Mouse (Mus musculus) G1E (cell line): ENCODE data around the gene Gm26602. TPM values are rescaled to one million over a fixed set of nuclear protein-coding genes. Genes with fewer than 3 reads are reported as not detected.
A peak's percentile ranks its signal among the peaks of the same experiment; 100 is the strongest.

ENCODE experiments used
- ATAC-seq: 2 replicates; pipeline ENCODE4 v1.8.0; 2016; ENCODE audit warnings: mild to moderate bottlenecking; ENCODE audit not compliant: insufficient number of reproducible peaks, poor library complexity, low FRiP score, severe bottlenecking; ENCODE audit errors: extremely low read depth
- DNase-seq: peaks from one replicate; pipeline ENCODE4 v3.0.0; 2012; ENCODE audit warnings: low spot score
- H3K27me3 ChIP-seq: 2 replicates; pipeline ENCODE4 v1.6.1; 2012; ENCODE audit warnings: mild to moderate bottlenecking, low read length, inconsistent platforms; ENCODE audit not compliant: insufficient read depth
- H3K36me3 ChIP-seq: replicated peaks from 2 replicates; pipeline ENCODE3; 2012; ENCODE audit warnings: mild to moderate bottlenecking, inconsistent platforms
- H3K4me1 ChIP-seq: 2 replicates; pipeline ENCODE4 v1.6.1; 2012; ENCODE audit warnings: low read depth, low read length, inconsistent platforms, mixed read lengths; ENCODE audit not compliant: insufficient read depth
- H3K4me3 ChIP-seq: 2 replicates; pipeline ENCODE4 v1.5.1; 2012; ENCODE audit warnings: low read depth, mild to moderate bottlenecking, inconsistent platforms, low read length, moderate library complexity, mixed read lengths
- H3K9me3 ChIP-seq: replicated peaks from 2 replicates; pipeline ENCODE4 v1.6.1; 2012; ENCODE audit warnings: inconsistent platforms
- CTCF ChIP-seq: IDR thresholded peaks from 2 replicates; pipeline ENCODE4 v1.5.1; 2012; ENCODE audit warnings: low read depth, low read length, inconsistent platforms, mixed read lengths
- GATA1 ChIP-seq: IDR thresholded peaks from 2 replicates; pipeline ENCODE4 v1.6.1; 2012; ENCODE audit warnings: borderline replicate concordance, low read length, inconsistent platforms, mixed read lengths
- GATA2 ChIP-seq: IDR thresholded peaks from 2 replicates; pipeline ENCODE4 v1.6.1; 2012; ENCODE audit warnings: low read depth, low read length, inconsistent platforms, borderline replicate concordance
- POLR2AphosphoS5 ChIP-seq: IDR thresholded peaks from 2 replicates; pipeline ENCODE4 v1.6.1; 2012; ENCODE audit warnings: low read depth, low read length, inconsistent platforms; ENCODE audit not compliant: insufficient replicate concordance
- TAL1 ChIP-seq: conservative IDR thresholded peaks from 2 replicates; pipeline ENCODE4 v1.6.1; 2012; ENCODE audit warnings: low read depth, low read length, inconsistent platforms, mixed read lengths
- polyA plus RNA-seq: library from polyadenylated mRNA; stranded (reverse); fragments of >175 nt; gene quantifications from 2 replicates; pipeline ENCODE4 v1.2.3, GENCODE M21; 2012
- total RNA-seq, 2 experiments: library from RNA; stranded (forward) in 1 of 2; stranded (reverse) in 1 of 2; fragments of 200-1000 nt in 1 of 2; fragments of >200 nt in 1 of 2; fragmentation: Nextera tagmentation in 1 of 2; gene quantifications; 2 replicates each; pipeline ENCODE4 v1.2.3; 2014 to 2017

Gm26602 gene
- total and polyA plus RNA-seq, 3 experiments: 0.41 TPM; not detected in 2

DNA sequence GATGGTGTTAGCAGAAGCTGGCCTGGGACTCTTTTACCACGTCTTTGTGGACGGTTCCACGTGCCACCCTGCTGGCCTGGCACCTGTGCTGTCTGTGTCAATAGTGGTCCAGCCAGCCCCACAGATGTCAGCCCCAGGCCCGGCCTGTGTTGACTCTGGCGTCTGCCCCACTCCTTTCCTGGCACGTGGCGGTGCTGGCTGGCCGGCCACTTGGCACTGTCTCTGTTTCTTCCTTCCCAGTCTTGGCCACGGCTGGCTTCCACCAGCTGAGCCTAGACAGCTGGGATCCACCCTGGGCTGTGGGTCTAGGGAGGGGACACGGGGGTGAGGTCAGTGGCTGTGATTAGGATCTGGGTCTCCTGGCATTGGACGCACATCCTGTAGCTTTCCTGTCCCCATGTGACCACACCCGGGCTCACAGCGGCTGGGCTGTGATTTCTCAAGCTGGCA, 23.6 kb downstream of the Gm26602 start:
- no peak for DNase-seq
- H3K4me1 ChIP-seq: peaks cover 96% of the 10 kb centered on the region
- TF ChIP-seq GATA2 (no peak), CTCF (no peak), GATA1 (no peak), TAL1 (no peak), POLR2AphosphoS5 (no peak)
- H3K4me3 ChIP-seq: peak overlapping the region; percentile 33; the same call in 1 of the 2 replicates
- H3K9me3 ChIP-seq: no peaks in the 10 kb centered on the region
- ATAC-seq: no peak
- H3K36me3 ChIP-seq: peaks cover 100% of the 10 kb centered on the region
- no peaks in the 10 kb centered on the region for H3K27me3 ChIP-seq

DNA sequence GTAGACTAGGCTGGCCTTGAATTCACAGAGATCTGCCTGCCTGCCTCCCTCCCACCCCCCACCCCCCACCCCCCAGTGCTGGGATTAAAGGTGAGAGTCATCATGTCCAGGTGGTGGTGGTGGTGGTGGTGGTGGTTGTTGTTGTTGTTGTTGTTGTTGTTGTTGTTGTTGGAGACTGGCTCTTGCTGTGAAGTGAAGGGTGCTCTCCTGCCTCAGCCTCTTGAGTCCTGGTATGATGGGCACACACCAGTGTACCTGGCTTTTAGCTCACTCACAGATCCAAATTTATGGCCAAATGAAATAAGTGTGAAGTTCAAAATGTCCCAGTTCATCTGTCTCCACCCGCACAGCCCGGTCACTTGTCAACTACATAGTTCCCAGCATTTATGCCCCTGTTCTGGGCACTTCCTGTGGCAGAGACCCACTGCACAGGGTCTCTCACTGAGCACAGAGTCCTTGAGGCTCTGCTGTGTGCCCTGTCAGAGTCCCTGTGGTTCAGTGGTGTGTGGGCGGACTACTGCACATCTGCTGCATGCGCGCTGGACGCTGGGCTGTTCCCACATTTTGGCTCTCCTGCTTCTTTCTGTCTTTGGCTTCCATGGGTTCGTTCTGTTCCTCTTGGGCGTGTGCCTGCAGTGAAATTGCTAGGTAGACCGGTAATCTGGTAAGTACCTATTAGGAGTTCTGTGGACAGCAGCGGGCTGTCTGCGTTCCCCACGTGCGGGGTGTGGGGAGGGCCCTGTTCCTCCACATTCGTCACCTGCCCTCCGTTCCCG, 24.3 kb downstream of the Gm26602 start:
- Histone ChIP-seq H3K9me3 (no peaks in the 10 kb centered on the region), H3K27me3 (no peaks in the 10 kb centered on the region), H3K4me1 (peaks cover 96% of the 10 kb centered on the region), H3K36me3 (peaks cover 100% of the 10 kb centered on the region), H3K4me3 (no peak overlapping the region)
- no peak for DNase-seq
- TF ChIP-seq GATA2: no peak
- TF ChIP-seq TAL1: no peak
- no peak for TF ChIP-seq POLR2AphosphoS5
- TF ChIP-seq GATA1: no peak
- no peak for TF ChIP-seq CTCF
- ATAC-seq: no peak; the same call in 1 of the 2 replicates

DNA sequence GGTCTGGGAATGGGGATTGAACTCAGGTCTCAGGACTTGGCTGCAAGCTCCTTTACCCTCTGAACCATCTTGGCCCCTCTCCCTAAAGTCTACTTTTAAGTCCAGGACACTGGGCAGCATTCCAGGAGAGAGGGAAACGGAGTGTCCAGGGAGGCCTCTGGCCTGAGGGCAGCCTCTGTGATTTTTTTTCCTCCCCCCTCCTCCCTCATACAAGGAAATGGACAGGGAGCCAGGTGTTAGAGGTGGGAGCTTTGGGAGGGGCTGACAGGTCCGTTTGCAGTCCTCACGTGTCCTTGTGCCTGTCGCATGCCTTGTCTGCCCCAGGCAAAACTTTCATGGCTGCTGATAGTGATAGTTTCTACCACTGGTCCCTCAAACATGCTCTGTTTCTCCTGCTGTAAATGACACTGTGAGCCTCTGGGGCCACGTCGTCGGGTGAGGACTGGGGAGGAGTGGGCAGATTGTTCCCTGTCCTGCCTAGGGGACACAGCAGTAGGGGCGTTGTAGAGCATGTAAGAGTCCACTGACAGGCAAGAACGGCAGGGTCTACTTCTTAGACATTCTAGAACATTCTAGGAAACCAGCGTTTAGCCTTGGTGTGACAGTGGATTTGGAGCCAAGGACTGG, 25.7 kb downstream of the Gm26602 start:
- H3K36me3 ChIP-seq: peaks cover 100% of the 10 kb centered on the region
- no peaks in the 10 kb centered on the region for H3K9me3 ChIP-seq
- no peak overlapping the region for H3K4me3 ChIP-seq
- H3K27me3 ChIP-seq: no peaks in the 10 kb centered on the region
- peaks cover 96% of the 10 kb centered on the region for H3K4me1 ChIP-seq
- DNase-seq (no peak), ATAC-seq (no peak)
- TF ChIP-seq CTCF (no peak), POLR2AphosphoS5 (no peak), GATA1 (no peak), TAL1 (no peak), GATA2 (no peak)

DNA sequence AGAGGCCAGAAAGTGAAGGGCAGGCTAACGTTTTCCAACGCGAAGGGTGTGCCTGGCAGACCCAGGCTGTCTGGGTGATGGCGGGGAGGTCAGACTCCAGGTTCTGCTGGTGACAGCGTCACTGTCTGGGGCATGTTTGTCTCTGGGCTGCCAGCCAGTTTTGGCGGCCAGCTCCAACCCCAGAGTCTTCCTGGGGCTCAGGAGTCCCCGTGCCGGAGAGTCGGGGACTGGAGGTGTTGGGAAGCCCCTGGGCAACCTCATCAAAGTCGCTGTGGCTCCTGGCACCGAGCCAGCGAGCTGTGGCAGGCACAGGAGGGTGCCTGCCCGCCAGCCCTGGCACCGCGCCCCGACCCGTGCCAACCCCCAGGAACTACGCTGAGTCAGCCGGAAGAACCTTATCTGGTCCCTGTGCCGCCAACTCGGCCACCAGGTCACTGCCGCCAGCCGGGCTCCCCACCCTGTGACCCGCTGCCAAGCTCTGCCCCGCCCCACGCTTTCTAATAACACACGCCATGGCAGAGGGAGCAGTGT, 26.3 kb downstream of the Gm26602 start:
- TF ChIP-seq GATA1: no peak
- no peak for TF ChIP-seq POLR2AphosphoS5
- TF ChIP-seq CTCF: no peak
- TF ChIP-seq TAL1: no peak
- no peak for TF ChIP-seq GATA2
- DNase-seq (peak; percentile 59), ATAC-seq (no peak)
- H3K27me3 ChIP-seq: no peaks in the 10 kb centered on the region
- H3K4me3 ChIP-seq: peak overlapping the region; percentile 31; the same call in 1 of the 2 replicates
- H3K9me3 ChIP-seq: no peaks in the 10 kb centered on the region
- peaks cover 96% of the 10 kb centered on the region for H3K4me1 ChIP-seq
- H3K36me3 ChIP-seq: peaks cover 100% of the 10 kb centered on the region

DNA sequence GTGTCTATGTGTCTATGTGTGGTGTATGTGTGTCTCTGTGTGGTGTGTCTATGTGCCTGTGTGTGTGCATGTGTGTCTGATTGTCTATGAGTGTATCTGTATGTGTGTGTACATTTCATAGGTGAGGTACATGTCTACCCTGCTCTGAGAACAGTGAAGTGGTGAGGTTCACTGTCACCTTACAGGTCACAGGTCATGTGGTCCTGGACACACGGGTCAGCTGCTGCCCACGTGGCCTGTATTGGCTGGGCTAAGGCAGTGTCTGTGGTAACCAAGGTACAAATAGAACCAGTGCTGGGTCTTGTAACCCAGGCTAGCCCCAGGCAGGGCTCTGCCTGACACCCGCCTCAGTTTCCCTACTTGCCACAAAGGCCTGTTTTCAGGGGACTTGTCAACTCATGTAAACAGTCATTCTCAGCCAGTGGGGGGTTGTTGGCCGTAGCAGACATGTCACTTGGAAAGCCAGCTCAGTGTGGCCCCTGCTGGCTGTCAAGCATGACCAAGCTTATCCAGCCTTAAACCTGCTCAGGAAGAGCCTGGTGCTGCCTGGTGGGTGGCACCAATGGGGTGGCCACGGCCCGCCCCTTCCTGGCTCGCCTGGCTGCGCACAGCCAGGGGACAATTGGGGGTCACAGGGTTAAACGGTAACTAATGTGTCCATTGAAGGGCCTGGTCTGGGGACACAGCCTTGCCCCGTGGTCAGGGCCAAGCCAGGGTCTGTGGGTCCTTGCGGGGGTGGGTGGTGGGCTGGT, 27.3 kb downstream of the Gm26602 start:
- Histone ChIP-seq H3K9me3 (no peaks in the 10 kb centered on the region), H3K4me1 (peaks cover 97% of the 10 kb centered on the region), H3K36me3 (peaks cover 100% of the 10 kb centered on the region), H3K27me3 (no peaks in the 10 kb centered on the region), H3K4me3 (no peak overlapping the region)
- ATAC-seq (no peak), DNase-seq (no peak)
- TF ChIP-seq GATA2 (no peak), CTCF (no peak), POLR2AphosphoS5 (no peak), GATA1 (no peak), TAL1 (no peak)

DNA sequence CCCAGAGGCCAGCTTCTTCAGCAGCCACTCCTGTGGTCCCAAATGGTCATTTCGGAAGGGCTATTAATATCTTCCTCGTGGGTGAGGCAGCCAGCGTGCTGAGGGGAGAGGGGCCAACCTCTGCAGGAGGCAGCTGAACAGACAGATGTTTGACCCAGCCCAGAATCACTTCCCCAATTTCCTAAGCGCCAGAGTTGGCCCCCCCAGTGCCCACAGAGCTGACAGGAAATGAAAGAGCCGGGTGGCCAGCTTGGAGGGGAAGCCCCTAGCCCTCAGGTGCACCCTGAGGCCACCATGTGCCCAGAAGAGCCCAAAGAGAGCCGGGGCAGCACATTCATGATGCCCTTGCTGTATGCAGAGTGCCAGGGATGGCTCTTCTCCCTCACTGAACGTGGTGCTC, 30.1 kb downstream of the Gm26602 start:
- Histone ChIP-seq H3K27me3 (no peaks in the 10 kb centered on the region), H3K4me3 (peak overlapping the region; percentile 23; the same call in 1 of the 2 replicates), H3K9me3 (no peaks in the 10 kb centered on the region), H3K36me3 (peaks cover 100% of the 10 kb centered on the region), H3K4me1 (peaks cover 97% of the 10 kb centered on the region)
- peak; percentile 48 for ATAC-seq
- peak; percentile 51 for DNase-seq
- no peak for TF ChIP-seq GATA2
- TF ChIP-seq POLR2AphosphoS5: no peak
- TF ChIP-seq CTCF: no peak
- no peak for TF ChIP-seq TAL1
- no peak for TF ChIP-seq GATA1
